Mouse (Mus musculus): Measurements from ENCODE around the gene Crhr1. TPM values are rescaled to one million over a fixed set of nuclear protein-coding genes. Genes with fewer than 3 reads are reported as not detected.
A peak's percentile ranks its signal among the peaks of the same experiment; 100 is the strongest.

Crhr1 gene
- total RNA-seq, 2 experiments from 2014 or later, result not detected

- no peak for ATAC-seq (replicated peaks; ENCODE audit: low FRiP score, poor library complexity, severe bottlenecking)
These were observed 899 bp upstream of the Crhr1 start for GRCm38 (mm10) chr11:104131756-104132155.

DNA sequence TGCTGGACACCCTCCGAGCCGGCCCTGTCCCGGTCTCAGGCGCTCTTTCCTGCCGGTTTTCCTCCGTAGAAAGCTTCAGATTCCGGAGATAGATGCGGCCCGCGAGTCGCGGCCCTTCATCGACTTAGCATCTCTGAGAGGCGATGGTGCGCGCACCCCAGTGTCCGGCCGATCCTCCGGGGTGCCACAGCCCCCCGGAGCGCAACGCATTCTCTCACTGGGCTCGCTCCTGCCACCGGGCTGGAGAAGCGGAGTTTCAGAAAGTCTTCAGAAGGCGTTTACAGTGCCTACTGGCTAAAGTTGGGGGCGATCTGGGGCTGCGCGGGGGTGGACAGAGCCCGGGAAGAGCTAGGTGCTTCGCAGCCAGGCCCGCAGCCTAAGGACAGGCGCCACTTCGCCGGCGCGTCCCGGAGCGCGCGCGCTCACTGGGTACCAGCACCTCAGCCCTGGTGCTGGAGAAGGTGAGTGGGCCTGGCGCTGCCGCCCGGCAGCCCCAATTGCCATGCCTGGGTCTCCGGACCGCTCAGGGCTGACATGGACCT, 858 bp downstream of the Crhr1 start:
- no peak for ATAC-seq (replicated peaks; ENCODE audit: low FRiP score, poor library complexity, severe bottlenecking)

DNA sequence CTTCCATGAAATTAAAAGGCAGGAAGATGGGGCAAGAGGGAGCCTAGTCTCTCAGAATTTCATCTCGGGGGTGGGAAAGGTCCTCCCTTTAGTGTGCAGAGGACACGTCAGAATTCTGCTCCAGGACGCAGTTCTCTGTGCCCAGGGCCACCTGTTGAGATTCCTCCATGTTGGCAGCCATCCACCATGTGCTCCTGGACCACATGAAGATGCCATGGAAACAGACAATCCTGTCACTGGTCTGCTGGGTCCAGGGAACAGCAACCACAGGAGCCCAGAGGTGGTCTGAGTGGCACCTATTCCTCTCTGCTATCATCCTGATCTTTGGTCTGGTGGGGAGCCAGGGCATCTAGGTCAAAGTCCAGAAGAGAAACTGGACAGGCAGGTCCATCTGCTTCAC, 6.3 kb downstream of the Crhr1 start:
- no peak for ATAC-seq (replicated peaks; ENCODE audit: low FRiP score, poor library complexity, severe bottlenecking)

DNA sequence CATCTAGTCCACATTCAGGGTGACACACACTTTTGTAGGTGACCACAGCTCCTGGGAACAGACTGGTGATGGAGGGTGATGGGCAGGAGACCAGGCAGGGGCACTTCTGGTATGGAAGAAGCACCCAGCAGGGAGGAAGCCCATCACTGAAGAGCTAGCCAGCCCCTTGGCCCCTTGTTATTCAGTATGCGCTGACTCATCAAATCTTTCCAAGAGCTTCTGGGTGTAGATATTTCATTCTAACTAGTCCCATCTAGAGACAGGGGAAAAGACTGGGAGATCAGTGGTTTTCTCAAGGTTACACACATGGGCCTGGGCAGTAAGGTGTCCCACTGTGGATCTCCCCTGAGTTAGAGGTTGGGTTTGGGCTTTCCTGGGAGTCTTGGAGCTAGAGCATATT, 12.3 kb downstream of the Crhr1 start:
- no peak for ATAC-seq (replicated peaks; ENCODE audit: low FRiP score, poor library complexity, severe bottlenecking)

GRCm38 (mm10) chr11:104148787-104149186, 16.1 kb downstream of the Crhr1 start:
- ATAC-seq (replicated peaks; ENCODE audit: low FRiP score, poor library complexity, severe bottlenecking), result no peak

- no peak for ATAC-seq (replicated peaks; ENCODE audit: low FRiP score, poor library complexity, severe bottlenecking)
These were observed 18.3 kb downstream of the Crhr1 start for GRCm38 (mm10) chr11:104150911-104151310.

- ATAC-seq (replicated peaks; ENCODE audit: low FRiP score, poor library complexity, severe bottlenecking), result no peak
These were observed 21.7 kb downstream of the Crhr1 start for GRCm38 (mm10) chr11:104154332-104154731.

DNA sequence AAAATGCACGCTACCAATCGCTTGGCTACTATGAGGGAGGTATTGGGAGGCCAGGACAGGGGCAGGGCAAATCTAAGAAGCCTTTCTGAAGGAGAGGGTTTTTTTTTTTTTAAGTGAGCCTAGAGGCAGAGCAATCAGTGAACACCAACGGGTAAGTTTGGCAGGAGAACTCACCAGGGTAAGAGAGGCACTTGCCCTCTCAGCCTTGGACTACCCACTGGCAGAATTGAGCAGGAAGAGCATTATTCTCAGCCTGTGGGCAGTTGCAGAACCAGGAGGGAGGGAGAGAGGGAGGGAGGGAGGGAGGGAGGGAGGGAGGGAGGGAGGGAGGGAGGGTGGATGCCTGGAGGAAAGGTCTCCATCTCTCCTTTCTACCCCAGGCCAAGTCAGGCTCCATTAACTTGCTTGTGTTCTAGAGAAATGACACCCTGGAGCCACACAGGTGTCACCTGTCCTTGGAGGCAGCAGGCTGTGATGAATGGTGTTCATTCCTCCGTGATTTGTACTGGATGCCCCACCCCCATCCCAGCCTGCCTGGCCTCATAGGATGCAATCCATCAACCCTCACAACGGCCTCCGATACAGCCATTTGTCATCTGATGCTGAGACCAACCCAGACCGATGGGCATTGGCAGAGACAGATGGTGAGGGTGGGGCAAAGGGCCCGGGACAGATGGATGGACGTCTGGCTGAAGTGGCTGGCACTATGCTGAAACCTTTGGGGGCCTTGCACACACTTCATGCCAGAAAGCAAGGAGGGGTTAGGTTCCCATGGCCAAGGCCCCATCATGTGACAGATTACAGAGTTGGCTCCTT, 22.4 kb downstream of the Crhr1 start:
- no peak for ATAC-seq (replicated peaks; ENCODE audit: low FRiP score, poor library complexity, severe bottlenecking)

GRCm38 (mm10) chr11:104155899-104156298, 23.2 kb downstream of the Crhr1 start:
- ATAC-seq (replicated peaks; ENCODE audit: low FRiP score, poor library complexity, severe bottlenecking), result no peak

GRCm38 (mm10) chr11:104156391-104156790, 23.7 kb downstream of the Crhr1 start:
- ATAC-seq (replicated peaks; ENCODE audit: low FRiP score, poor library complexity, severe bottlenecking), result no peak

DNA sequence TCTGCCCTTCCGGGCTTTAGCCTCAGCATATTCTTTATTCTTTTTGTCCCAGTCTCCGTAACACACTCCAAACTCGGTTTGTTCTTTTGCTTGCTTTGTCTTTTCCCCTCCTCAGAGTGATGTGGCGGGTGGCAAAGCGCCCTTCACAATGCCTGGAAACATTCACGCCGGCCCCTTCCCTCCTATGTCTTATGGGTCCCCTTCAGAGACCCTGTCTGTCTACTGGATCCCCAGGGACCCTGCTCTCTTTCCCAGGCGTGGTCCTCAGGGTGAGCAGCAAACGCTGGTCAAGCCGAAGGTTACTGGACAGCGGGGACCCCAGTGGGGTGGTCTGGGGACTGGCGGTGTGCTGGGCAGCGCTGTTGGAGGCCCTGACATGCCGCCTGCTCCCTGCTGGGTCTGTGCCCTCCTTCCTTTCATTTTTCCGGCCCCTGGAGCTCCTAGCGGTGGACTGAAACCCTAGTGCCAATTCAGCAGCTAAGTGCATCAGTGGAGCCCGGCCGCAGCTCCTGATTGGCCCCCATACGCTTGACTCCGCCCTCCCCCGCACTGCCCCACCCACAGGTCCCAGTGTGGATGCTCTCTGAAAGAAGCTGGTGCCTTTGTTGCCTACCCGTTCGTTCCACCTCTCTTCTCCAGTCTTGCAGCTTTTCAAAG, 25.1 kb downstream of the Crhr1 start:
- ATAC-seq (replicated peaks; ENCODE audit: low FRiP score, poor library complexity, severe bottlenecking), result no peak

GRCm38 (mm10) chr11:104158260-104158907, 25.7 kb downstream of the Crhr1 start:
- ATAC-seq (replicated peaks; ENCODE audit: low FRiP score, poor library complexity, severe bottlenecking), result no peak

GRCm38 (mm10) chr11:104159769-104160272, 27.2 kb downstream of the Crhr1 start:
- no peak for ATAC-seq (replicated peaks; ENCODE audit: low FRiP score, poor library complexity, severe bottlenecking)

DNA sequence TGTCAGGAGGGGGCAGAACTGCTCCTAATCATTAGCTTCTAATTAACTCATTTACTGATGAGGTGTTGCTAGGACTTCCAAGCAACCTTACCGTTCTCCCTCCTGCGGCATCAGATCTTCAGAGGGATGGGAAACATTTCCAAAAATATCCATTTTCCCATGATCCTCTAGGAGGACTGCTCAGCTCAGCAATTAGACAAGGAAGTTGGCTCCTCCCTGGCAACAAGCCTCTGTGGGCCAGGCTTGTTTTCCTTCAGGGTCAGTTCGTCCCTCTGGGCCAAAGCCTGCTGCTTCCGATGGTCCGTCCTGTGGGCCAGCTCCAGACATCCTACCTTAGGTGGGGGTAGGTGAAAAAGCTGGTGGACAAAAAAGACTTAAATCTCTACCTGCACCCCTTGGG, 28.5 kb downstream of the Crhr1 start:
- no peak for ATAC-seq (replicated peaks; ENCODE audit: low FRiP score, poor library complexity, severe bottlenecking)

DNA sequence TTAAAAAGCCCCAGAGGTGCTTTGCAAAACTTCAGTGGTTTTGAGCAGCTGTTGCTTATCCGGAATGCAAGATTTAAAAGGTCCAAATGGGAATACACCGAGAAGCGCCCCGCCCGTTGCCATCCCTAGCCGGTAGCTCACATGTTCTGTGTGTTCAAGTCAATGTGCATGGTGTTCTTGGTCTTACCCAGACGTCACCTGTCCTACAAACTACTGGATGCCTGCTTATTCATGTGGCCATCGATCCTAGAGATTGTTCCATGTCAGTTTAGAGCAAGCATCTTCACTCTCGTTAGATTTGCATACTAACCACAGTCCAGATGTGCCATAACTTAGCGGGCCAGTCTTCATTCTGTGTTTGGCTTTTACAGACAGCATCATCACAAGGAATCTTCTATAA, 31.6 kb downstream of the Crhr1 start:
- ATAC-seq (replicated peaks; ENCODE audit: low FRiP score, poor library complexity, severe bottlenecking), result no peak

DNA sequence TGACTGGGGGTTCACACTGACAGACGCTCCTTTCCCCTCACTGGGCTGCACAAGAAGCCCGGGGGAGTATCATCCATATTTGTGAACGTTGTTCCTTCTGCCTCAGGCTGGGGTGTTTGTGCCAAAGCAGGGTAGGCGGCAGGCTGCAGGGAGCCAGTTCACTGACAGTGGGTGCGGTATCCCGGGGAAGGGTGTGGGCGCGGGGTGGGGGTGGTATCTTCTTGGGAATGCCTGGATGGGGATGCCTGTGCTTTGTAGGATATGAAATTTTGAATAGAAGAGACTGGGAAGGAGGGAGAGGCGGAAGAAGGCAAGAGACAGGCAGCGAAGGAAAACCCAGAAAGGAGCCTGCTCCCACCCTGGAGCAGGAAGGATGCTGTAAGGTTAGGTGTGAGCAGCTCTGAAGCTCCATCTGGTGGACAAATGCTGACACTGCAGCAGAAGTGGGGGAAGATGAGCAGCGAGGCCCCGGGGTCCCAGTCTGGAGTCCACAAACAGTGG, 38.7 kb downstream of the Crhr1 start:
- peak; percentile 66; the same call in 1 of the 2 replicates for ATAC-seq (replicated peaks; ENCODE audit: low FRiP score, poor library complexity, severe bottlenecking)

DNA sequence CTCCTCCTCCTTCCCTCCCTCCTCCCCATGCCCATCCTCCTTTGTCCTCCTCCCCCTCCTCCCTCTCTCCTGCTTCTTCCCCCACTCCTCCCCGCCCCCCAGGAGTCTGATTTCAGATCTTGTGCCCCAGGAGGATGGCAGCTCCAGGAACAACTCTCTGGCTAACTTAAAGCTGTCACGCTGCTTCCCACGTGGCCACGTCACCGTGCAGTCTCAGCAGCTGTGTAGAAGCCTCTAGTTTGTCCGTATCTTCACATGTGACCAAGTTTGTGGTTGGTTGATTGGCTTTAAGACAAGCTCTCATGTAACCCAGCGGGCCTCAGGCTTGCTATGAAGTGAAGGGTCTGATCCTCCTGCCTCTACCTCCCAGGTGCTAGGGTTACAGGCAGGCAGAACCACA, 46.2 kb downstream of the Crhr1 start:
- no peak for ATAC-seq (replicated peaks; ENCODE audit: low FRiP score, poor library complexity, severe bottlenecking)

GRCm38 (mm10) chr11:104179804-104180203, 47.1 kb downstream of the Crhr1 start:
- ATAC-seq (replicated peaks; ENCODE audit: low FRiP score, poor library complexity, severe bottlenecking), result no peak

DNA sequence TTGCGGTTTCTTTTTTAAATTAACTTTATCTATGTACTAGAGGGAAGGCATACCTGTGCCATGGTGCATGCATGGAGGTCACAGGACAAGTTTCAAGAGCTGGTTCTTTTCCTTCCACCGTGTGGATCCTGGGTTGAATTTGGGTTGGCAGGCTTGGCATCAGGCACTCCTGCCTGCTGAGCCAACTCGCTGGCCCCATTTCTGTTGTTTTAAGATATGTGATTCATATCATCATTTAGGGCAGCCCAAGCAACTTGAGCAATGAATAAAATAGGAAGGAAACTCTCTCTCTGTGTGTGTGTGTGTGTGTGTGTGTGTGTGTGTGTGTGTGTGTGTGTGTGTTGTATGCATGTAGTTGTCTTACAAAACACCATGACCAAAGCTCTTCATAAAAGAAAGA, 49.5 kb downstream of the Crhr1 start:
- ATAC-seq (replicated peaks; ENCODE audit: low FRiP score, poor library complexity, severe bottlenecking), result no peak

DNA sequence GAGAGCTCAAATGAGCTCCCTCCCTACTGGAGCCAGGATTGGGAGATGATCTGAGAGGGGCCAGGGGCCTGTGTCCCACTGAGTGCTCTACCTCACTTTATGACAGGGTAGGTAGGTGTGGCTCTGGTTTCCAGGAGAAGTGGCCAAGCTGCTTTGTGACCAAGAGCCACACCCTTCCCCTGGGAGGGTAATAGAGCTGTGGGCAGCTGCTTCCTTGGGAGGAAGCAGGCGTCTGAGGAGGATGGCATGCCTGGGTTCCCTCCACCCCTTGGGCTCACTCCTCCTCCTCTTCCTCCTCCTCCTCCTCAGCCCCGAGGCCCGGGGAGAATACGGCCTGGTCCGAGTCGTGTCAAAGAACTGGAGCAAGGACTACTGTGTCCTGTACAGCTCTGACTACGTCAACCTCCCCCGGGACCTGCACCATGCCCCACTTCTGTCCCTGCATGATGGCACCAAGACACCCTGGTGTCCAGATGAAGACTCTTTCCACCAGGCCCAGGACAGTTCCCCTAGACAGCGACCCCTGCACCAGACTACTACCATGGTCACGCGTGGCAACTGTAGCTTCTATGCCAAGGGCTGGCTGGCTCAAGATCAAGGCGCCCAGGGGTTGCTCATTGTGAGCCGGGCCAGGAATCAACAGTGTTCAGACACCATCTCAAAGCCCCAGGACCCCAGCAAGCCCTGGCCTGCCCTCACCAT, 53.6 kb downstream of the Crhr1 start, which contains the start of gene Sppl2c:
Gene Sppl2c, plus strand, starts transcription at position 193 of the 702 bp plus-strand sequence.
- ATAC-seq (replicated peaks; ENCODE audit: low FRiP score, poor library complexity, severe bottlenecking), result no peak
